Mouse (Mus musculus): ENCODE results near the gene Slc16a3.

Slc16a3 gene

DNA sequence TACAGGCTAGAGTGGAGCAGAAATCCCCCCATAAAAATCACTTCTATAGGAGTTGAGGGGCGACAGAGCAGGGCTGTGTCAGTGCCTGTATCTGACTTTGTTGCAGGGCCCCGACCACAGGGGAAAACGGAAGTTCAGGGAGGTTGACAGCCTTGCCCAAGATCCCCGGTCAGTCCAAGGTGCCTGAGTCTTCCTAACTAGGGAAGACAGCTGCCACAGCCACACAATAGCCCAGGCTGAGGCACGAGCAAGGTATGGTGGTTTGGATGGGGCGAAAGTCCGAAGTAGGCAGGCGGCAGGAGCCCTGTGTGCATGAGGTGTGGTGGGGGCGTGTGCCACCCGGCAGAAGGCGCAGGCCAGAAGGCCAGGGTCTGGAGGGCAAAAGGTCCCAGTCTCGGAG, at the start of gene Slc16a3:
TSS of gene Slc16a3 (plus strand) at position 153 of the 400 bp plus-strand sequence.
- no peak for DNase-seq (ENCODE audit: low spot score in 2 of 2)

DNA sequence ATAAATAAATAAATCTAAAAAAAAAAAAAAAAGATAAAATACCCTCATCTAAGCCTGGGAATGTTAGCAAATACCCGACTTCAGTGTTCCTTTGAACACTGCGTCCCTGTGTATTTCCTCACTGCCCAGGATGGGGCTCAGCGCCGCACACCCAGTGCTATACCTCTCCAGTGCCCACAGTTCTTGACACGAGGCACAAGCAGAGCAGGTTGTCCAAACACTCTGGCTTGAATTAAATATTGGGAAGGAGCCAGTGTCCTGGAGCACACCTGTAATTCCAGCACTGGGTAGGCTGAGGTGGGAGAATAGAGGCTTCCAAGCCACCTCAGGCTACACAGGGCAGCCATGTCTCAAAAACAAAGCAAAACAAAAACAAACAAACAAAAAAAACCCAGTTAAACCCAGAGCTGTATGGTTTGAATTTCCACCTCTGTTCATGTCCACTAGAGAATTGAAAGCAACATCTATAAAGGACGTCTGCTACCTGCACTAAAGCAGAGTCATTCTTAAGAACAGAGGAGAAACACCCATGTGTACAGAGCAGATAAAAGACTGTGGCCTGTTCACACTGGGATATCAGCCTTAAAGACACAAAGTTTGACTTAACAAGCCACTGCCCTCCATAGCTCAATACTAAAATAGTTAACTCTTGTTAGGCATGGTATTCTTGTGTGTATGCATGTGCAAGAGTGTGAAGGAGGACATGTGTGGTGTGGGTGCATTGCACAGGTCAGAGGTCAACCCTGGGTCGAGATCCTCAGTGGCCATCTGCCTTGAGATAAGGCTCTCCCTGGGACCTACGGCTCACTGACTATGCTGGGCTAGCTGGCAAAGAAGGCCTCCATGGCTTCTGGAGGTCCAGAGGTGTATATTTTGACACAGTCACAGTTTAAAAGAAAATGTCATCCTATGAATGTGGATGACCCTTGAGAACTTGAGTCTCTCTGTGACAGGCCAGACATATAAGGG, 47.7 kb upstream of the Slc16a3 start:
- DNase-seq (ENCODE audit: low spot score in 2 of 2): no peak

DNA sequence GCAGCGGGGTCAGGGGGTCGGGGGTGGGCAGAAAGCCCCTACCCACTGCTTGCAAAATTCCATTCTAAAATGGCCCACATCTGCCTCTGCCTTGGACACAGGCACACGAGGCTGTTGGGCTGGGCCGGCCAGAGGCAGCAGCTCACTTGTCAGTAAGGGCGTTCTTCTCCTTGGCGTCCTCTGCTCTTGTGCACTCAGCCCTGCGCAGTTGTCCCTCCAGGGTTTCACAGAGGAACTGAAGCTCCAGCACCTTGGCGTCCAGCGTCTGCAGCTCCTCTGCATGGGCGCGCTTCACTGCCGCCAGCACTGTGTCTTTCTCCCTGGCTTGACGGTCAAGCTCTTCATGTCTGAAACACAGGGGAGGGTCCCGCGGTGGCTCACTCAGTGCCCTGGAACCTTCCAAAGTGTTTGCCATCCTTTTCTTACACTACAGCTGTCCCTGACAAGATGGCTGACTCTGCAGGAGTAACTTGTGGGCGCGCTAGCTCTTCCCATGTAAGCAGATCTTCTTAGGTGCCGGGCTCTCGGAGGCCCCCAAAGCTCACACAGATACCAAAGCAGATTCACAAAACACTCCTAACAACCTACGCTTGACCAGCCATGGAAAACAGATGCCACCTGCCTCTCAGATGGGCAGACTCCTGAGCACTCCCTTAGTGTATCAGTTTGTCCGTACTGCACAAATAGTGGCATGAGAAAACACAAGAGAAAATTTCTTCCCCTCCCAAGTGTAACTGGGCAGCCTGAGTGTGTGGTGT, 46.4 kb upstream of the Slc16a3 start:
- no peak for DNase-seq (ENCODE audit: low spot score in 2 of 2)

DNA sequence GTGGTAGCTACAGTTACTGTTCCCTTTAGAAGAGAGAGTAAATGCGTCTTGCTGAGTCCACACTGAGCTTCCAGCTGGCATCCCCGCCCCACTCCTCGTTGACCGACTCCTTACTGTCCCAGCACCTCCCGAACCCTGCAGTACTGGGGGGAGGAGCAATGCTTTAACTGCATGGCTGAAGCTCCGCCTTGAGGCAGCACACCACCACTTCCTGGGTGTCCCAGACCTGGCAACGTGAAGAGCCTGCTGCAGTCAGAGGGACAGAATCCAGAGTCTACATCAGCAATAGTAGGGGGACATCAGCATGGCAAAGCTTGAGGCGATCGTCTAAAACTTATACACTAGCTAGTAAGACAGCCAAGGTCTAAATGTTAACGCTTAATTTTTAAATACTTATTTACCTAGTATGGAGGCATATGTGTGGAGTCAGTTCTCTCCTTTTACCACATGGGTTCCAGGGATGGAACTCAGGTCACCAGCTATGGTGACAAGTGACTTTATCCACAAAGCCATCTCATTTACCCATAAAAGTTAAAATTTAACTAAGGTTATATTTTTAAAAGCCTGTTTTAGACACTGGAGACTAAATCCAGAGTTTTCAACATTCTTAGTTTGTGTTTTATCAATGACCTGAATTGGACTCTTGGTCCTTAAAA, 45.7 kb upstream of the Slc16a3 start:
- no peak for DNase-seq (ENCODE audit: low spot score in 2 of 2)

DNA sequence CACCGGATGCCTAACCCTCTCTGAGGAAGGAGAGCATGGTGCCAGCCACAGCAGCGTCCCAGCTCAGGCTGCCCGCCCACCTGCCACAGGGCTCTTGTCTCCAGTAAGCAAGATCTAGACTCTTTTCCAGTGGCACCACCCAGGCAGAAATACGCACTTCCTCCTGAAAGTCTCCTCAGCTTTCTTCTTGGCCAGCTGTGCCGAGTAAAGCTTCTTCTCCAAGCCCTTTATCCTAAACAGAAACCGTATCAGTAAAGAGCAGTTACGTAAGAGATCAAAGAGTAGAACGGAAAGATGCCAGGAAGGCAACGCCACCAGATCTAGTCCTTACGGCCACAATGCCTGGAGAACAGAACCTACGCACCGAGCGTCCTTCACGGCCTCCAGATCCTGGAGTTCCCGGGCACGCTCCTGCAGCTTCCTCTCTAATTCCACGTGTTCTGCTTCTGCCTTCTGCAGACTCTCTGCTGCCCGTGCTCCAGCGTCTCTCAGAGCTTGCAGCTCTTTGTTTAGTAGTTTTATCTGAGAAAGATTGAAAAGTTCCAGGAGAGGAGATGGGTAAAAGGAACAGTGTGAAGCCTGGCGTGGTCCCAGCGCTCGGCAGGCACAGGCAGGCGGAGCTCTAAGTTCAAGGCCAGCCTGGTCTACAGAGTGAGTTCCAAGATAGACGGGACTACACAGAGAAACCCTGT, 45.0 kb upstream of the Slc16a3 start:
- DNase-seq (ENCODE audit: low spot score in 2 of 2): peak; percentile 29 to 36

DNA sequence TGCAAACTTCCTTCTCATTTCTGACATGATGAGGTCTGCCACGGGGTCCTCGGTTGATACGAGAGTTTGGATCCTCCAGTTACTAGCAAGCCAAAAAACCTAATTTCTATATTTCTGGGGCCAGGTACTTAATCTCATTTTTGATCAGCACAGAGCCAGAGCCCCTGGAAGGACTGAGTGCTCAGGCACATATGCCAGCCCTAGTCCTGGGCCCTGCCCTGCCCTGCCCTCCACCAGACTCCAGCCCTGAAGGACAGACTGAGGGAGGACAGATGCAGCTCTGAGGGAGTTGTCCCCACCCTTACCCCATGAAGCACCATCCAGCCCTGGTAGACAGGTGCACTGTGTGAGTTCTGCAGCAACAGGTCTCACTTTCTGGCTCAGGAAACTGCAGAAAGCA, 43.7 kb upstream of the Slc16a3 start:
- no peak for DNase-seq (ENCODE audit: low spot score in 2 of 2)

DNA sequence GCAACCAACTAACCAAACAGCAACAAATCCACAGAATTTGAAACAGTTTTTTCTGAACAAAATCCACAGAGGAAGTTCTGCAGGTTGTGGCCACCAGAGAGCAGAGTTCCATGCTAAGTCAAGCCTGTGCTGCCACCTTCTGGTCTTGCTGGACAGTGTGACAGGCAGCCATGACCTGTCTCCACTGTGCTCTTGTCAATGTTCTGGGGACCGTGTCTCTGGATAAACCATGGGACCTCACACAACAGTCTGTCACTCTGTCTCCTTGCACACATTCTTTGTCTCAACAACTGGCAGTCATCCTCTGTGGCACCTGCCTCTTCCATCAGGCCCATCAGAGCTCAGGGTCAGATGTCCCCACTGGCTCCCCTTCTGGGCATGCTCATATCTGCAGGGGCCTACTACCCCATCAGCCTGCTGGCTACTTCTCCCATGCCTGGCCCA, 42.8 kb upstream of the Slc16a3 start:
- DNase-seq (ENCODE audit: low spot score in 2 of 2): peak; percentile 50 to 77

DNA sequence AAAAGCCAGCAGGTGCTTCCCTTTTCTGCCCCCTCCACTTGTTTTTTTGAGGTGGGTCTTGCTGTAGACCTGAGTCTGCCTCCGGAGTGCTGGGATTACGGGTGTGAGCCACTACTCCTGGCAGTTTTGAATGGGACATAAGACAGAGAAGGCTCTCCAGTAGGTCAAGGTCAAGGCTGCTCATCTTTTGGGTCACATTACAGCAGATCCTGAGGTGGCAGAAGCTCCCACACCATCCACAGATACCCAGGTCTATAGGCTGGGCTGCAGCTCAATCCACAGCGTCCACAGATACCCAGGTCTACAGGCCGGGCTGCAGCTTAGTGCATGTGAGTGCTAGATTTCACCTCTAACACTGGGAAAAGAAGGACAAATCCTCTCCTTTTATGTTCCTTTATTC, 34.5 kb upstream of the Slc16a3 start:
- DNase-seq (ENCODE audit: low spot score in 2 of 2): no peak

DNA sequence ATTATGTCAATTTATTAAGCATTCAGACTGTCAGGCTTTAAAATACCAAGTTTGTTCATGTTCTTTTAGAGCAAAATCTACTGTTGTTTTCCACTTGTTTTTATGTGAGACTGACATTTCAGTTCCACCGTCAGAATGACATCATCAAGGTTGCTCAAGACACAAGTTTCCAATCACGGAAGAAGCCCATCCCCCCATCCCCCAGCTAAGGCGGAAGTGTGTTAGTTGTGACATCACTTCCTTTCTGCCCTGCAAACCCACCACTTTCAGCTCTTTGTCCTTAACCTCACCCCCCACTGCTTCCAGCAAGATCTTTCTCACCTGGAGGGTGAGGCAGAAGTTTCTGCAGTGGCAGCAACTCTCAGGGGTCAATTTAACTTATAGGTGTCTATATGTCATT, 31.8 kb upstream of the Slc16a3 start:
- DNase-seq (ENCODE audit: low spot score in 2 of 2): no peak

DNA sequence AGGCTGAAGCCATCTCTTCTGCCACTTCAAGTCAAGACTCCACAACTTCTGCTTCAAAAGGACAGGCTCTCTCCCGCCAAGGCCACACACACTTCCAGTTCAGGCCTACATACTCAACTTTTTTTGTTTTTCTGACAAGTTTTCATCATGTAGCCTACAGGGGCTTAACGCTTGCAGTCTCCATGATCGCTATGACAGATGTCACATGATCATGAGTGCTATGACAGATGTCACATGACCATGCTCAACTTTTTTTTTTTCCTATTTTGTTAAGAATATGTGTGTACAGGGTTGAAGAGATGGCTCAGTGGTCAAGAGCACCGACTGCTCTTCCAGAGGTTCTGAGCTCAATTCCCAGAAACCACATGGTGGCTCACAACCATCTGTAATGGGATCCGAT, 30.5 kb upstream of the Slc16a3 start:
- DNase-seq (ENCODE audit: low spot score in 2 of 2): no peak

DNA sequence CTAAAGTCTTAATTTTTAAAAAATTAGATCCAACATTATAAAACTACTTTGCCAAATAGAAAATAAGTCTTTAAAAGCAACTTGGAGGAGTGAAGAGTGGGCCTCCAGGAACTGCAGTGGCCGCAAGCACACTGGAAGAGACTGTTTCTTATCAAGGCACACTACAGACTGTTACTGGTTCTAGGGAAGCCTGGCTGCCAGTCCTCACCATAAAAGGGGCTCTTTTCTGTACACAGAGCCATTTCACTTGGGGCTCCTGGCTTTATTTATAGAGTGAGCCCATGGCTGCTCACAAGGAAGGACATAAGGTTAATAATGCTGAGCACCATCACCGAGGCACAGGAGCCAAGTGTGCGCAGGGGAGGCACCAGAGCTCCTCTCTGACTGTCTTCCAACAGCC, 25.8 kb upstream of the Slc16a3 start:
- no peak for DNase-seq (ENCODE audit: low spot score in 2 of 2)

DNA sequence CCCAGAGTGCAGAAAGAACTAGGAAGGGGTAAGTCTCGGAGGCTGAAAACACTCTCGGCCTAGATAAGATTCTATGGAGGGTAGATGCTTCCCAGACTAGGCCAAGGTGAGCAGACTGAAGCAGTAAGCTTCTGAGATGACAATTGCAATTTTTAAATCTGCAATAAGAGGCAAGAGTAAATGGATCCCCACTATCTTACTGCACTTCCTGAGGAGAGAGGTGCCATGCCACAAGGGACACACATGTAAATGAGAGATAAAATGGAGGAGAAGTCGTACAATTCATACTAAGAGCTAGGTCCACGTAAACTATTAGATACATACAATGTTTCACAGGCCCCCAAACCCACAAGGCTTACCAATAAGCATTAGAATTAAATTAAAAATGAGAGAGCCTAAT, 19.8 kb upstream of the Slc16a3 start:
- DNase-seq (ENCODE audit: low spot score in 2 of 2): no peak

DNA sequence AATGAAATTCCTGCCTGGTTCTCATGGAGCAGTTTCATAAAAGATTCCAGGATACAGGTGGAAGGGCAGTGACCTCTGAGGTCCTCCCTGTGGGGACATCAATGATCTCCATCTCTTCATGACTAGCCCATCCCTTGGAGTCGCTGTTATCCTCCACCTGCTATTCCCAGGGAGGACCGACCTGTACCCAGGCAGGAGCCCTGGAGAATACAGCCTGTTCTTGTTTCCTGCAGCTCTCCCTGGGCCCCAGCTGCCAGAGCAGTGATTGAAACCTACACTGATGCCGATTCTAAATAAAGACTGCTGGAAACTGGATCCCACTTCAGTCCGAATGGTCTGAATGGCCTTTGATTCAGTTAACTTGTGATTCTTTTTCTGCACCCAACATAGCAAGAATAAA, 16.8 kb upstream of the Slc16a3 start:
- no peak for DNase-seq (ENCODE audit: low spot score in 2 of 2)

DNA sequence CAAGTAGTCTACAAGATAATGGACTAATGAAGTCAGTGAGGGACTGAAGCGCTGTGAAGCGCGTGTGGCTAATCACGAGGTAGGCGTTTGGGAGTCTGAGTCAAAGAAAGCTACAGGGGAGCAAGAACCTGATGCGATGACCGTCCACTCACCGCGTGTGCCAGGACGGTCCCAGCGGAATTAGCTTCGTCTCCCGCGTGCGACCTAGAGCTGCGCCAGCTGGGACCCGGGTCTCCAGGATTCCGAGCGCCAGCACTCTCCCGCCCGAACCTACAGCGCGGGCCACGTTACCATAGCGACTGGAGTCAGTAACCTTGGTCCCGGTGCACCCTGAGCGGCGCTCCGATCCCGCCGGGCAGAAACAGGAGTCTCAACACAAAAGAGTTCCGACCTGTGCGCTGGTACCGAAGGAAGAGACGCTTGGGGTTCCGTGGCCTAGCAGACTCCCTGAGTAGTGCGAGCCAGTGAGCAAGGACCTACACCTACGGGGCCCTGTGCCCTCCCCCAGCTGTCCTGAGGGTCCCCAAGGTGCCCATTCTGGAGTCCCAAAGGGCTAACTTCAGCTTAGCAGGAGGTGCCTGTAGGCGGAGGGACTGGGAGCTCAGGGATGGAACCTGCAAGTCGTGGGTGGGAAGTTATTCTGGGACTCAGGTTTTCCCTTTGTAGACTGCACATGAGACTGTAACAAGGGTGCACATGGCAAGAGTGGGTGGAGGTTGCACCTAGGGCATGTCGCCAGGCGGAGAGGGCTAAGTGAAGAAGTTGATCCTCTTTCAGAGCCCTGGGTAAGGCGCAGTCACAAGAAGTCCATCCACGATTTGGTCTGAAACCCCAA, 15.5 kb upstream of the Slc16a3 start, which contains the start of gene Ccdc57:
TSS of gene Ccdc57 (minus strand) at position 309 of the 835 bp plus-strand sequence.
- DNase-seq (ENCODE audit: low spot score in 2 of 2): peak; percentile 95

DNA sequence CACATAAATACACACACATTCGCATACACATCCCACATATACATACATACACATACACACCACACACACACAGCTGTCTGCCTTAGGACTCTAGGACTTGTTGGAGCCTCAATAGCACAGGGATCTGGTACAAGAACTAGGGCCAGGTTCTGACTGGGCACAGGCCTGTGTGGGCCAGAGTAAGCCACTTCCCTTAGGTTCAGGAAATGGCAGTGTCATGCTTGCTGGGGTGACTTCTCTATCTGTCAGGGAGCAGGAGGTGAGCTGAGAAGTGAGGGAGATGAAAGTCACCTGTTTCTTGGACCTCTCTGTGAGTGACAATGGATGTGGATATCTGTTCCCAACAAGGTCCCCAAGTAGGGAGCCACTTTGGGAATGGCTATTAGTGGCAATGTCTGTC, 10.3 kb upstream of the Slc16a3 start:
- no peak for DNase-seq (ENCODE audit: low spot score in 2 of 2)

DNA sequence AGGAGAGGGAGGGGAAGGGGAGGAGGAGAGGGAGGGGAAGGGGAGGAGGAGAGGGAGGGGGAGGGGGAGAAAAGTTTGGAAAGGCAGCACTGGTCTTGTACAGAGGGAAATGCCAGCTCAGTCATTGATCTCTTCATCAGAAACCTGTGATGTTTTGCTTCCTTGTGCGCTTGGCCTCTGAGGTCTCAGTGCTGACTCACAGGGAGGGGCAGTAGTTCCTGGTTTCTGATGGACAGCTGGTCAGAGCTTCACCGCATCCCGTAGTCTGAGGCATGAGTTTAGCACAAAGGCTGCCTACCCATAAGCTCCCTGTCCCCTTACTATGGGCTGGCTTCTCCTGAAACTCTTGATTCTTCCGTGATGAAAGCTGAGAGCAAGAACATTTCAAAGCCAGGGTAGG, 9.5 kb upstream of the Slc16a3 start:
- no peak for DNase-seq (ENCODE audit: low spot score in 2 of 2)

DNA sequence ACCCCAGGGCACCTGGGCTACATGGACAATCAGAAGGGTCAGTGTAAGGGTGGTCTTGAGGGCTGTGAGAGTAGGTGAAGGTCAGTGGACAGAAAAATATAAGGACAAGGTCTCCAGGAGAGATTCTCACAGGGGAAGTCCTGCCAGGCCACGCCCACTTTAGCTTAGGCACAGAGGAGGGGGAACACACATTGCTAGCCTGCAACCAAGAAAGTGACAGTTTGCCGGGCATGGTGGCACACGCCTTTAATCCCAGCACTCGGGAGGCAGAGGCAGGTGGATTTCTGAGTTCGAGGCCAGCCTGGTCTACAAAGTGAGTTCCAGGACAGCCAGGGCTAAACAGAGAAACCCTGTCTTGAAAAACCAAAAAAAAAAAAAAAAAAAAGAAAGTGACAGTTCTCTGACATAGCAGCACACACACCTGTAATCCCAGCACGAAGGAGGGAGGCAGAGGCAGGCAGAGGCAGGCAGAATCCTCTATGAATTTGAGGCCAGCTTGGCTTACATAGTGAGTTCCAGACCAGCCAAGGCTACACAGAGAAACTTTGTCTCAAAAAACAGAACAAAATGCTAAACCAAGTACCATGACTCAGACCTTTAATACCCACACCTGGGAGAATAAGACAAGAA, 8.5 kb upstream of the Slc16a3 start:
- no peak for DNase-seq (ENCODE audit: low spot score in 2 of 2)

DNA sequence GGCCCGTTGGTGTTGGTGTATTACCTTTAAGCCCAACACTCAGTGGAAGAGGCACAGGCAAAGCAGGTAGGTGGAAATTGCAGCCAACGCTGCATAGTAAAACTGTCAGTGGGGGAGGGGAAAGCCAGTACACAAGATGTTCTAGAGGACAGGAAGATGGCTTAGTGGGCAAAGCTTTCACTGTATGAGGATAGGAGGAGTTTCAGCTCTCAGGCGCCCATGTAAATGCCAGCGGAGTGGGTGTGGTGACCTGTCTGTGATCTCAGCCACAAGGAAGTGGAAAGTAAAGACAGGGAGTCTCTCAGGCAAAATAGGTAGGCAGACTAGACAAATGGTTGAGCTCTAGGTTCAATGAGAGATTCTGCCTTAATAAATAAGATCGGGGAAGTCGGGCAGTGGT, 7.3 kb upstream of the Slc16a3 start:
- no peak for DNase-seq (ENCODE audit: low spot score in 2 of 2)

DNA sequence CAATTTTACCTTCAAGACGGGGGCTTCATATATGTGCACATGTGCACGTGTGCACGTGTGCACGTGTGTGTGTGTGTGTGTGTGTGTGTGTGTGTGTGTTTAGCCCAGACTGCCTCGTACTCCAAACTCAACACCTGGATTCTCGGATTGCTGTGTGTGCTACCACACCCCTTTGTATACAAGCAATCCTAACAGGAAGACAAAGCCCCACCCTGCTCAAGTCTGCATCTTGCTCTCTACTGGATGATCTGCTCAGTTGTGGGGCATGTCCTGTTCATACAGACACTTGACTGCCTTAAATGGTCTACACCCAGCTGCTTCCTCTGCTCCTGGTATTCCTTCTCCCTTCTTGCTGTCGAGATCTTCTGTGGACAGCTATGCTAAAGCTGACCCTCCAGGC, 3.0 kb upstream of the Slc16a3 start:
- DNase-seq (ENCODE audit: low spot score in 2 of 2): no peak

DNA sequence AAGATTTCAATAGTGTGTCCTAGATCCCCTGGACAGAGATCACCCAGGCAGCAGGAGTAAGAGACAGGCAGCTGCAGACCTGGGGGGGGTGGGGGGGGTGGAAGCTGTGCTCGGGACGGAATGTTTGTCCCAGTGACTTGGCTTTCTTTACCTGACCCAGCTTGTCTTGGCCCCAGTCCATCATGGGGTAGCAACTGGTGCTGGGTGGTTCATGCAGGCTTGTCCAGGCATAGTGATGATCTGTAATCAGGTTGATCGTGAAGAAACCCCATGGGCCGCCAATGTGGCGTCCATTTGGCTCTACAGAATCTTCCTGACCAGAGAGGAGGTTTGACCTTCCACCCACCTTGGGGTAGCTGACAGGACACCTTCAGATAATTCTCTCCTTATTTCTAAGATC, 2.4 kb upstream of the Slc16a3 start:
- no peak for DNase-seq (ENCODE audit: low spot score in 2 of 2)
